Mouse (Mus musculus) myocyte (in vitro differentiated cells): ENCODE data around the gene Grtp1. TPM values are rescaled to one million over a fixed set of nuclear protein-coding genes. Genes with fewer than 3 reads are reported as not detected.
A peak's percentile ranks its signal among the peaks of the same experiment; 100 is the strongest.

Experiments used
- H3K27me3 ChIP-seq: one replicate; pipeline ENCODE4 v1.6.1; 2011; ENCODE audit not compliant: control insufficient read depth, insufficient read depth, insufficient read length
- H3K36me3 ChIP-seq: one replicate; pipeline ENCODE4 v1.6.1; 2011; ENCODE audit not compliant: control insufficient read depth, insufficient read depth
- H3K4me2 ChIP-seq: one replicate; pipeline ENCODE4 v1.6.1; 2011; ENCODE audit warnings: low read depth, control low read depth
- H3K4me3 ChIP-seq: one replicate; pipeline ENCODE4 v1.5.1; 2011; ENCODE audit warnings: mild to moderate bottlenecking, control low read depth, moderate library complexity
- H3K79me2 ChIP-seq: one replicate; pipeline ENCODE4 v1.6.1; 2011; ENCODE audit not compliant: control insufficient read depth, insufficient read depth
- H3ac ChIP-seq: one replicate; pipeline ENCODE4 v1.6.1; 2011; ENCODE audit not compliant: control insufficient read depth, insufficient read length
- CEBPB ChIP-seq: IDR thresholded peaks from 2 replicates; pipeline ENCODE4 v1.6.1; 2011; ENCODE audit warnings: mild to moderate bottlenecking, moderate library complexity; ENCODE audit not compliant: poor library complexity, insufficient read depth, severe bottlenecking
- E2F4 ChIP-seq: IDR thresholded peaks from one replicate; pipeline ENCODE4 v1.6.1; 2011; ENCODE audit warnings: mild to moderate bottlenecking, control low read depth, moderate library complexity; ENCODE audit not compliant: insufficient read depth
- MAX ChIP-seq: IDR thresholded peaks from one replicate; pipeline ENCODE4 v1.6.1; 2011; ENCODE audit warnings: low read depth, mild to moderate bottlenecking, control low read depth
- MYOD1 ChIP-seq, 3 experiments: IDR thresholded peaks; one replicate each; pipeline ENCODE4 v1.6.1; 2011; ENCODE audit warnings: control low read depth in 2 of 3, low read depth in 2 of 3, mild to moderate bottlenecking in 2 of 3, moderate library complexity in 1 of 3; ENCODE audit not compliant: insufficient read length in 2 of 3, control insufficient read depth in 1 of 3
- MYOG ChIP-seq, 3 experiments: IDR thresholded peaks; one replicate each; pipeline ENCODE4 v1.6.1; 2011; ENCODE audit warnings: control low read depth in 2 of 3, low read depth in 2 of 3, mild to moderate bottlenecking in 2 of 3; ENCODE audit not compliant: insufficient read length in 2 of 3, control insufficient read depth in 1 of 3, insufficient read depth in 1 of 3
- POLR2A ChIP-seq: IDR thresholded peaks from one replicate; pipeline ENCODE4 v1.6.1; 2011; ENCODE audit warnings: low read depth, mild to moderate bottlenecking, control low read depth, moderate library complexity; ENCODE audit not compliant: insufficient read length
- POLR2AphosphoS2 ChIP-seq: IDR thresholded peaks from one replicate; pipeline ENCODE4 v1.6.1; 2011; ENCODE audit warnings: low read depth, control low read depth; ENCODE audit not compliant: insufficient read length
- REST ChIP-seq: IDR thresholded peaks from one replicate; pipeline ENCODE4 v1.6.1; 2011; ENCODE audit warnings: mild to moderate bottlenecking, control low read depth, moderate library complexity; ENCODE audit not compliant: insufficient read depth, insufficient read length
- SRF ChIP-seq: IDR thresholded peaks from one replicate; pipeline ENCODE4 v1.6.1; 2011; ENCODE audit warnings: low read depth; ENCODE audit not compliant: control insufficient read depth, insufficient read length
- TCF12 ChIP-seq: IDR thresholded peaks from one replicate; pipeline ENCODE4 v1.6.1; 2011; ENCODE audit warnings: mild to moderate bottlenecking, control low read depth; ENCODE audit not compliant: poor library complexity, insufficient read depth, severe bottlenecking
- TCF3 ChIP-seq: IDR thresholded peaks from one replicate; pipeline ENCODE4 v1.6.1; 2011; ENCODE audit warnings: low read depth, control low read depth; ENCODE audit not compliant: insufficient read length
- USF1 ChIP-seq: IDR thresholded peaks from one replicate; pipeline ENCODE4 v1.6.1; 2011; ENCODE audit warnings: low read depth, mild to moderate bottlenecking, control low read depth, moderate library complexity
- polyA plus RNA-seq: library from polyadenylated mRNA; unstranded; fragments of >200 nt; fragmentation: generic; extraction: Trizol; gene quantifications from one replicate; pipeline ENCODE4 v1.2.1, GENCODE M21; 2012; ENCODE audit warnings: missing spikeins

Grtp1 gene
- polyA plus RNA-seq, result 34.4 TPM

GRCm38 (mm10) chr8:13200301-13201012, at the start of gene Grtp1:
Gene Grtp1 (minus strand): TSS chr8:13200620.
- peak within 1 kb of the TSS; percentile 66 for H3K4me2 ChIP-seq
- H3ac ChIP-seq, result peak within 1 kb of the TSS; percentile 65
- H3K79me2 ChIP-seq, result peaks cover 11% of the 10 kb centered on the region
- peak within 1 kb of the TSS; percentile 51 for H3K4me3 ChIP-seq
- H3K27me3 ChIP-seq, result no peaks in the 10 kb centered on the region
- TF ChIP-seq SRF (no peak), REST (no peak), MAX (no peak), MYOD1 (IDR thresholded peaks at IDR 0.05; ENCODE audit: control insufficient read depth in 1 of 3, insufficient read length in 2 of 3, low read depth in 2 of 3) (peak; percentile 13 to 72 (median 19)), POLR2A (peak; percentile 51), MYOG (IDR thresholded peaks at IDR 0.05; ENCODE audit: control insufficient read depth in 1 of 3, insufficient read depth in 1 of 3, insufficient read length in 2 of 3, low read depth in 2 of 3) (peak in 1 of 3 experiments; percentile 18), CEBPB (no peak), E2F4 (no peak), TCF3 (no peak), POLR2AphosphoS2 (peak; percentile 56), TCF12 (no peak), USF1 (no peak)
- no peaks in the 10 kb centered on the region for H3K36me3 ChIP-seq

- Histone ChIP-seq H3K36me3 (no peaks in the 10 kb centered on the region), H3K79me2 (no peaks in the 10 kb centered on the region), H3K4me2 (no peak overlapping the region), H3K4me3 (no peak overlapping the region), H3K27me3 (peaks cover 79% of the 10 kb centered on the region), H3ac (no peak overlapping the region)
- no peak for TF ChIP-seq MYOD1 (IDR thresholded peaks at IDR 0.05; ENCODE audit: control insufficient read depth in 1 of 3, insufficient read length in 2 of 3, low read depth in 2 of 3)
- no peak for TF ChIP-seq MAX
- TF ChIP-seq POLR2AphosphoS2, result no peak
- TF ChIP-seq REST, result no peak
- TF ChIP-seq TCF3, result no peak
- TF ChIP-seq E2F4, result no peak
- no peak for TF ChIP-seq USF1
- TF ChIP-seq SRF, result no peak
Observed at GRCm38 (mm10) chr8:13244343-13244880, 44.0 kb upstream of the Grtp1 start.

- no peak for TF ChIP-seq POLR2AphosphoS2
- Histone ChIP-seq H3K36me3 (no peaks in the 10 kb centered on the region), H3K4me3 (no peak overlapping the region), H3K79me2 (no peaks in the 10 kb centered on the region), H3ac (no peak overlapping the region), H3K27me3 (peaks cover 77% of the 10 kb centered on the region), H3K4me2 (no peak overlapping the region)
Observed at GRCm38 (mm10) chr8:13242985-13243870, 42.8 kb upstream of the Grtp1 start.

- Histone ChIP-seq H3K79me2 (no peaks in the 10 kb centered on the region), H3ac (no peak overlapping the region), H3K4me2 (no peak overlapping the region), H3K36me3 (no peaks in the 10 kb centered on the region), H3K4me3 (no peak overlapping the region), H3K27me3 (peaks cover 71% of the 10 kb centered on the region)
- TF ChIP-seq MYOG (IDR thresholded peaks at IDR 0.05; ENCODE audit: control insufficient read depth in 1 of 3, insufficient read depth in 1 of 3, insufficient read length in 2 of 3, low read depth in 2 of 3) (no peak), TCF12 (no peak), USF1 (no peak)
Observed at GRCm38 (mm10) chr8:13240691-13241090, 40.3 kb upstream of the Grtp1 start.

GRCm38 (mm10) chr8:13240055-13240454, 39.6 kb upstream of the Grtp1 start:
- no peaks in the 10 kb centered on the region for H3K79me2 ChIP-seq

More at GRCm38 (mm10) chr8:13240055-13240454, 39.6 kb upstream of the Grtp1 start:
- Histone ChIP-seq H3K4me2 (no peak overlapping the region), H3K27me3 (peaks cover 71% of the 10 kb centered on the region), H3K36me3 (no peaks in the 10 kb centered on the region), H3K4me3 (no peak overlapping the region), H3ac (no peak overlapping the region)
- TF ChIP-seq CEBPB (no peak), SRF (no peak), POLR2A (no peak), E2F4 (no peak), POLR2AphosphoS2 (no peak), MAX (no peak), TCF12 (no peak), REST (no peak), MYOD1 (IDR thresholded peaks at IDR 0.05; ENCODE audit: control insufficient read depth in 1 of 3, insufficient read length in 2 of 3, low read depth in 2 of 3) (no peak), USF1 (no peak), MYOG (IDR thresholded peaks at IDR 0.05; ENCODE audit: control insufficient read depth in 1 of 3, insufficient read depth in 1 of 3, insufficient read length in 2 of 3, low read depth in 2 of 3) (no peak), TCF3 (no peak)
